Comparison of ENCODE assay signal across 21 mouse cellular contexts in genomic region chr10:75044459-75044858, GRCm38 (mm10). TPM values are rescaled to one million over a fixed set of nuclear protein-coding genes. Genes with fewer than 3 reads are reported as not detected.
A peak's percentile ranks its signal among the peaks of the same experiment; 100 is the strongest.
DNase-seq lines count a peak whose midpoint lies in the region; ATAC-seq and TF ChIP-seq lines count a peak whose summit lies in the region.
"Had no signal": no experiment of that assay in that cellular context is flagged by ENCODE, and none has a peak within 500 bp of the region (broad histone marks: within the 10 kb centered on the region; RNA-seq: fewer than 3 reads in every experiment).

No protein-coding gene starts in this region.

- H3K27me3 ChIP-seq in intestine, embryonic 14.5 days (replicated peaks; ENCODE audit: control insufficient read depth, insufficient read depth, low read length), result no peaks in the 10 kb centered on the region
- H3K27me3 ChIP-seq in intestine, postnatal 0 days (replicated peaks; ENCODE audit: control insufficient read depth, insufficient read depth, low read length), result no peaks in the 10 kb centered on the region
- H3K27me3 ChIP-seq in liver, embryonic 11.5 days (replicated peaks; ENCODE audit: control insufficient read depth, insufficient read depth, low read length), result no peaks in the 10 kb centered on the region
- no peaks in the 10 kb centered on the region for H3K27me3 ChIP-seq in forebrain, embryonic 13.5 days
- H3K27me3 ChIP-seq: embryonic facial prominence, embryonic 12.5 days had no signal

- H3K9ac ChIP-seq in intestine, embryonic 14.5 days (ENCODE audit: low read length), result no peak overlapping the region
- H3K9ac ChIP-seq in intestine, postnatal 0 days (ENCODE audit: low read depth, low read length), result no peak overlapping the region
- no peak overlapping the region for H3K9ac ChIP-seq in liver, embryonic 11.5 days (ENCODE audit: low read depth, low read length)
- no peak overlapping the region for H3K9ac ChIP-seq in forebrain, embryonic 13.5 days
- H3K9ac ChIP-seq: embryonic facial prominence, embryonic 12.5 days had no signal

- H3K4me3 ChIP-seq in intestine, embryonic 14.5 days (ENCODE audit: low read depth, low read length), result no peak overlapping the region
- no peak overlapping the region for H3K4me3 ChIP-seq in intestine, postnatal 0 days (ENCODE audit: low read depth, low read length)
- H3K4me3 ChIP-seq in liver, embryonic 11.5 days (ENCODE audit: low read depth, low read length), result no peak overlapping the region
- H3K4me3 ChIP-seq in forebrain, embryonic 13.5 days, result no peak overlapping the region
- H3K4me3 ChIP-seq: embryonic facial prominence, embryonic 12.5 days had no signal

- no peak overlapping the region for H3K27ac ChIP-seq in intestine, embryonic 14.5 days (ENCODE audit: low read depth)
- no peak overlapping the region for H3K27ac ChIP-seq in intestine, postnatal 0 days (ENCODE audit: low read depth, low read length)
- no peak overlapping the region for H3K27ac ChIP-seq in liver, embryonic 11.5 days (ENCODE audit: low read depth, low read length)
- H3K27ac ChIP-seq in forebrain, embryonic 13.5 days, result no peak overlapping the region
- H3K27ac ChIP-seq: embryonic facial prominence, embryonic 12.5 days had no signal

- H3K36me3 ChIP-seq in intestine, embryonic 14.5 days (ENCODE audit: control insufficient read depth, insufficient read depth, low read length), result peaks cover 5% of the 10 kb centered on the region; the same call in 1 of the 2 replicates
- no peaks in the 10 kb centered on the region for H3K36me3 ChIP-seq in intestine, postnatal 0 days (ENCODE audit: control insufficient read depth, insufficient read depth)
- no peaks in the 10 kb centered on the region for H3K36me3 ChIP-seq in liver, embryonic 11.5 days (ENCODE audit: control insufficient read depth, insufficient read depth, low read length)
- H3K36me3 ChIP-seq in forebrain, embryonic 13.5 days (ENCODE audit: poor library complexity, severe bottlenecking), result peaks cover 7% of the 10 kb centered on the region; the same call in 1 of the 2 replicates
- H3K36me3 ChIP-seq: G1E had no signal

- 0 out of 2 replicates have a peak, but pooled peaks have one; percentile 36 for ATAC-seq in intestine, embryonic 14.5 days (replicated peaks; ENCODE audit: low FRiP score, low TSS enrichment, low read depth)
- no peak for ATAC-seq in intestine, postnatal 0 days
- ATAC-seq in liver, embryonic 11.5 days (replicated peaks; ENCODE audit: low FRiP score), result peak; percentile 62
- ATAC-seq in megakaryocyte-erythroid progenitor cell, adult 5-6 weeks (replicated peaks; ENCODE audit: low FRiP score, low TSS enrichment, poor library complexity, severe bottlenecking), result peak; percentile 60
- no peak for ATAC-seq in forebrain, embryonic 13.5 days
- ATAC-seq: midbrain, embryonic 16.5 days had no signal

- WGBS in intestine, embryonic 14.5 days, result 37% methylated on average over 7 of the region's 7 CpGs
- 20% methylated on average over 7 of the region's 7 CpGs for WGBS in intestine, postnatal 0 days
- 23% methylated on average over 7 of the region's 7 CpGs for WGBS in liver, embryonic 11.5 days
- 44% methylated on average over 7 of the region's 7 CpGs for WGBS in forebrain, embryonic 13.5 days

- DNase-seq in intestine, embryonic 14.5 days (ENCODE audit: low spot score), result peak; percentile 41
- peak; percentile 15 for DNase-seq in c-Kit-positive CD71-positive TER-119-positive erythroid progenitor cells, embryonic 14.5 days (ENCODE audit: low spot score)
- no peak for DNase-seq in liver, embryonic 11.5 days (ENCODE audit: low spot score)
- no peak for DNase-seq in embryo, embryonic 9.5 days (ENCODE audit: extremely low spot score)
- DNase-seq: adrenal gland, adult 2 months; cerebellum, postnatal 36 days; gastrocnemius, postnatal 14 days; heart, postnatal 4 days; layer of hippocampus, postnatal 36 days; lung, postnatal 14 days; right cerebral cortex, adult 18-20 months; thymus, postnatal 14 days had no signal

- no peak overlapping the region for H3K4me2 ChIP-seq in intestine, embryonic 14.5 days (ENCODE audit: low read length)
- no peak overlapping the region for H3K4me2 ChIP-seq in intestine, postnatal 0 days (replicated peaks; ENCODE audit: low read depth)
- H3K4me2 ChIP-seq in liver, embryonic 11.5 days, result no peak overlapping the region
- H3K4me2 ChIP-seq in forebrain, embryonic 13.5 days, result no peak overlapping the region
- H3K4me2 ChIP-seq: embryonic facial prominence, embryonic 12.5 days had no signal

- TF ChIP-seq CTCF in intestine, postnatal 0 days (IDR thresholded peaks at IDR 0.05; ENCODE audit: low read depth), result no peak

- no peaks in the 10 kb centered on the region for H3K9me3 ChIP-seq in intestine, embryonic 14.5 days (ENCODE audit: control insufficient read depth, low read length)
- H3K9me3 ChIP-seq in intestine, postnatal 0 days (ENCODE audit: control insufficient read depth), result no peaks in the 10 kb centered on the region
- H3K9me3 ChIP-seq in liver, embryonic 11.5 days (ENCODE audit: control insufficient read depth, low read length), result no peaks in the 10 kb centered on the region
- no peaks in the 10 kb centered on the region for H3K9me3 ChIP-seq in forebrain, embryonic 13.5 days (replicated peaks)
- H3K9me3 ChIP-seq: embryonic facial prominence, embryonic 12.5 days had no signal

- H3K4me1 ChIP-seq in intestine, embryonic 14.5 days (replicated peaks; ENCODE audit: control insufficient read depth, insufficient read depth, low read length), result no peaks in the 10 kb centered on the region
- H3K4me1 ChIP-seq in intestine, postnatal 0 days (replicated peaks; ENCODE audit: control insufficient read depth, insufficient read depth, low read length), result no peaks in the 10 kb centered on the region
- H3K4me1 ChIP-seq in liver, embryonic 11.5 days (replicated peaks; ENCODE audit: control insufficient read depth, insufficient read depth, low read length), result peaks cover 8% of the 10 kb centered on the region
- H3K4me1 ChIP-seq in forebrain, embryonic 13.5 days, result no peaks in the 10 kb centered on the region
- H3K4me1 ChIP-seq: embryonic facial prominence, embryonic 12.5 days had no signal

RNA-seq across cellular contexts. Expression of gene Rab36, which starts 7.6 kb away (rescaled TPM):
- 8.2 and 8.9 TPM in 2 replicates for polyA plus RNA-seq in intestine, embryonic 14.5 days (2014; fragmentation: Nextera tagmentation; extraction: Ambion mirVana)
- polyA plus RNA-seq in intestine, postnatal 0 days (2015; fragmentation: Nextera tagmentation; extraction: Ambion mirVana), result 1.5 TPM in 2 replicates
- 6.5 and 7.8 TPM in 2 replicates for polyA plus RNA-seq in liver, embryonic 11.5 days (2014; fragmentation: Nextera tagmentation; extraction: Ambion mirVana)
- total RNA-seq in megakaryocyte-erythroid progenitor cell, adult 5-6 weeks (2014; fragmentation: Nextera tagmentation), result not detected in 2 replicates
- not detected in 2 replicates for total RNA-seq in megakaryocyte-erythroid progenitor cell, adult 5-6 weeks (2017)
- polyA plus RNA-seq in forebrain, embryonic 13.5 days (2015; fragmentation: Nextera tagmentation; extraction: Ambion mirVana), result 11.3 and 14.4 TPM in 2 replicates
- polyA plus RNA-seq: G1E had no signal

RNA-seq across cellular contexts. Expression of gene Rsph14, which starts 12.1 kb away (rescaled TPM):
- not detected in 2 replicates for polyA plus RNA-seq in intestine, embryonic 14.5 days (2014; fragmentation: Nextera tagmentation; extraction: Ambion mirVana)
- polyA plus RNA-seq in intestine, postnatal 0 days (2015; fragmentation: Nextera tagmentation; extraction: Ambion mirVana), result not detected in 2 replicates
- polyA plus RNA-seq in liver, embryonic 11.5 days (2014; fragmentation: Nextera tagmentation; extraction: Ambion mirVana), result not detected in 2 replicates
- not detected in 2 replicates for total RNA-seq in megakaryocyte-erythroid progenitor cell, adult 5-6 weeks (2014; fragmentation: Nextera tagmentation)
- total RNA-seq in megakaryocyte-erythroid progenitor cell, adult 5-6 weeks (2017), result not detected in 2 replicates
- 0.31 and 0.67 TPM in 2 replicates for polyA plus RNA-seq in forebrain, embryonic 13.5 days (2015; fragmentation: Nextera tagmentation; extraction: Ambion mirVana)
- total RNA-seq: gastrocnemius, postnatal 14 days; heart, postnatal 4 days; liver, adult 2 months had no signal
- polyA plus RNA-seq: adrenal gland, adult 2 months; embryonic facial prominence, embryonic 12.5 days; G1E; kidney, embryonic 16.5 days; liver, adult 2 months; small intestine, adult 2 months had no signal

RNA-seq across cellular contexts. Expression of gene Bcr, which starts 15.9 kb away (rescaled TPM):
- 11.3 and 14.4 TPM in 2 replicates for polyA plus RNA-seq in intestine, embryonic 14.5 days (2014; fragmentation: Nextera tagmentation; extraction: Ambion mirVana)
- 26.7 and 36.2 TPM in 2 replicates for polyA plus RNA-seq in intestine, postnatal 0 days (2015; fragmentation: Nextera tagmentation; extraction: Ambion mirVana)
- 4.2 and 6.8 TPM in 2 replicates for polyA plus RNA-seq in liver, embryonic 11.5 days (2014; fragmentation: Nextera tagmentation; extraction: Ambion mirVana)
- total RNA-seq in megakaryocyte-erythroid progenitor cell, adult 5-6 weeks (2014; fragmentation: Nextera tagmentation), result 4.0 and 5.5 TPM in 2 replicates
- total RNA-seq in megakaryocyte-erythroid progenitor cell, adult 5-6 weeks (2017), result 1.4 and 6.9 TPM in 2 replicates
- polyA plus RNA-seq in forebrain, embryonic 13.5 days (2015; fragmentation: Nextera tagmentation; extraction: Ambion mirVana), result 11.5 and 13.5 TPM in 2 replicates
- polyA plus RNA-seq: G1E had no signal

Comparison
In these comparisons a context has a peak if more than half of its experiments do, and no peak if none do; other contexts are left out.
1. ATAC-seq: peak in intestine, embryonic 14.5 days (single experiment), liver, embryonic 11.5 days (single experiment) and megakaryocyte-erythroid progenitor cell, adult 5-6 weeks (single experiment); none in intestine, postnatal 0 days (single experiment) and forebrain, embryonic 13.5 days (single experiment).
2. DNase-seq: peak in intestine, embryonic 14.5 days (single experiment) and c-Kit-positive CD71-positive TER-119-positive erythroid progenitor cells, embryonic 14.5 days (single experiment); none in liver, embryonic 11.5 days (single experiment) and embryo, embryonic 9.5 days (single experiment).